Mouse (Mus musculus): ENCODE measurements at regions not wholly inside any gene's neighbourhood (a gene's known extent, or its start where the extent isn't known, plus 50 kb on each side); places are given as distances from the start of the nearest gene placed in this dataset.

DNA sequence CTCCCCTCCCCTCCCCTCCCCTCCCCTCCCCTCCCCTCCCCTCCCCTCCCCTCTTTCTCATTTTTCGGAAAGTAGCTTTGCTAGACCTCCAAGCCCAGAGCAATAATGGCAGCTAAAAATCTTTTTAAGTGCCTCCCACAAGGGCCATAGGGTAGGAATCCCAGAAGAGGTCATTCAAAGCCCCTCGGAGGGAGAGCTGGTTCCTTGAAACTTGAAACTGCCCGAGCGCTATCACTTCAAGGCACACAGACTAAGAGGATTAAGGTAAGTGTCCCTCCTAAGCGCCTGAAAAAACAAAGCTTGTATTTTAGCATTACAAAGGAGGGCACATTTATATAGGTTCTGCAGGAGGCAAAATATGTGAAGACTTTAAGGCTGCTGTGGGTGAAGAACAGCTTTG is 141.2 kb upstream of the Irx5 start:
- TF ChIP-seq CTCF (IDR thresholded peaks at IDR 0.05; ENCODE audit: low read depth) (no peak), EP300 (IDR thresholded peaks at IDR 0.05; ENCODE audit: low read depth) (no peak)
